Mouse (Mus musculus): Measurements from ENCODE around the gene Atxn7l1.

- TF ChIP-seq POLR2A (IDR thresholded peaks at IDR 0.05; ENCODE audit: borderline replicate concordance, low read depth, low read length) (no peak), CTCF (IDR thresholded peaks at IDR 0.05; ENCODE audit: low read depth, low read length) (no peak)
Measured at GRCm38 (mm10) chr12:33245455-33245854, 98.0 kb downstream of the Atxn7l1 start.

All from bone marrow macrophage, adult 2 months (primary cell).